Mouse (Mus musculus): ENCODE data around the gene Ell.

Gene Ell

GRCm38 (mm10) chr8:70539077-70539813, at the start of gene Ell:
TSS of gene Ell (plus strand) at chr8:70539457.
- DNase-seq = peak; percentile 98

- DNase-seq = no peak
Measured at GRCm38 (mm10) chr8:70489576-70489975, 49.7 kb upstream of the Ell start.

GRCm38 (mm10) chr8:70490061-70490879, 49.0 kb upstream of the Ell start:
- no peak for DNase-seq

DNA sequence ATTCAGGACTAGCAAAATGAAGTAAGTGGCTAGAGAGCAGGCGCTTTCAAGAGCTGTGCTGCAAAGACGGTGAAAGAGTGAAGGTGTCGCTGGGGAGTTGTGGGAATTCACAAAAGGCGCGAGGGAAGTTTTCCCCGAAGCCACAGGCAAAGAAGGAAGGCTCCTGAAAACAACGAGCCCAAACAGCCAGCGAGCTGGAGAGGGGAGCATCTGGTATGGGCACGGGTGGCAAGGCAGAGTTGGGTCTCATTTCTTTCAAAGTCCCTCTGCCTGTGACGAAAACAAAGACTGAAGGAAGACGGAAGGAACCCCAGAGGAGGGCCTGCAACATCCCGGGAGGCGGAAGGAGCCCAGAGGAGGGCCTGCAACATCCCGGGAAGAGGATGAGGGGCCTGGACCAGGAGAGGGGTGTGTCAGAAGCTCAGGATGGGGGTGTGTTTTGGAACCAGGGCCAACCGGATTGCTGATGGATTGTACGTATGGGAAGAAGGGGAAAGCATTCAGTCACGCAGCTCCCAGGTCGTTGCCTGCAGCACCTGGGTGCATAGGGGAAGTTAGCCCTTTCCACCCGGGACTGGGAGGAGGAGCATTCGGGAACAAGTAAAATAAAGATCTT, 48.3 kb upstream of the Ell start:
- no peak for DNase-seq

- no peak for DNase-seq
Measured at GRCm38 (mm10) chr8:70492664-70493640, 46.3 kb upstream of the Ell start, which contains the start of gene Crlf1. TSS of gene Crlf1 (plus strand) at chr8:70493158.

GRCm38 (mm10) chr8:70493692-70494415, 45.4 kb upstream of the Ell start:
- DNase-seq = no peak

DNA sequence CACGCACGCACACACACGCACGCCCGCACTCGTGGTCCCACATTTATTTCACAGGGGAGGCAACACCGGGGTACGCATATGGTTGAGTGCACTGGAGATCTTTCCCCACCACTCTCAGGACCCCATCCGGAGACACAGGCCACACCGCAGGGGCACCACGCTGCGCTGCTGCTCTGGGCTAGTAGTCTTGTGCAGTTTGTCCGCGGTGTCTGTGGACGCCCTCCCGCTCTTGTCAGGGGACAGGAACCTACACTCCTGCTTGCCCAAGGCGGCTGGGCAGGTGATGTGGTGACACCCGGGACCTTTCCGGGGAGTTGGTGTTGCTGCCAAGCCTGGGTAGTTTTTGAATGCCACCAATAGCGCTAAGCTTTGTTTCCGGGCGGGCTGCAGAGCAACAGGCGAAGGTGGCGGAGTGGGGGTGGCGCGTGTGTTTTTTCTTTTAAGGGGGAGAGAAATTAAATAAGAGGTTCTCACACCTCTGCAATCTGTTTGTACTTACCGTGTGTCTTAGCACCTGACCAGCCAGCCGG, 44.8 kb upstream of the Ell start:
- no peak for DNase-seq

DNA sequence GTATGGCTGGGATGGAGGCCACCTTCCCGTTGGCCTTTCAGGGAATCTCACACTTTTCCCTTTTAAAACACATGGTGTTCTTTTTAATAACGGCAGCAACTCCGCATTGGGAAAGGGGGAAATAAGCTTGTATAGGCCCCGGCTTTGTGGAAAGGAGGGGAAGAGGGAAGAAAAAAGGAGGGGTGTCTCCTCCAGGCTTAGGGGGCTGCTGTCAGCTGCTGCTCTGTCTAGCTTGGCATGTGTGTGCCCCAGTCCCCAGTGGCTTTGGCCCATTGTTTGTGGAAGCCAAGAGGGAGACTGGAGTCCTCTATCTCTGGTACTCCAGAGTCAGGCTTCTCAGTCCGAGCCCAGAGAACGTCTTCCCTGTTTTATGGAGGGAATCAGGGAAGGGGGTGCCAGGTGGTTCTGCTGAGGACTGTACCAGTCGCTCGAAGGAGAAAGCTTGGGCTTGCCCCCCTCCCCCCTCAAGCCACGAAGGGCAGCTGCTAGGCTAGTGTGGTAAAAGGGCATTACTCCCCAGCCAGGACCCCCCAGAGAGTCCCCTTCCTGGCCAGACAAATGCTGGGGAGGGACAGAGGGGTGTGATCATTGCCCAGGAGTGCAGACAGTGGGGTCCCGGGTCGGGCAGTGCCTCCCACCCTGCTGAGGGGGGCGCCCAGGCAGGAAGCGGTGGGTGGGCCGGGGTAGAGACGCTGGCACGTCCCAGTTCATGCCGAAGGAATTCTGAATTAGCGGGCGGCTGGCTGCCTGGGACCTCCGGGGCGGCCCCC, 44.1 kb upstream of the Ell start:
- DNase-seq = no peak

- no peak for DNase-seq
Measured at GRCm38 (mm10) chr8:70495771-70496062, 43.5 kb upstream of the Ell start.

- peak; percentile 69 for DNase-seq
Measured at GRCm38 (mm10) chr8:70500386-70501301, 38.6 kb upstream of the Ell start.

DNA sequence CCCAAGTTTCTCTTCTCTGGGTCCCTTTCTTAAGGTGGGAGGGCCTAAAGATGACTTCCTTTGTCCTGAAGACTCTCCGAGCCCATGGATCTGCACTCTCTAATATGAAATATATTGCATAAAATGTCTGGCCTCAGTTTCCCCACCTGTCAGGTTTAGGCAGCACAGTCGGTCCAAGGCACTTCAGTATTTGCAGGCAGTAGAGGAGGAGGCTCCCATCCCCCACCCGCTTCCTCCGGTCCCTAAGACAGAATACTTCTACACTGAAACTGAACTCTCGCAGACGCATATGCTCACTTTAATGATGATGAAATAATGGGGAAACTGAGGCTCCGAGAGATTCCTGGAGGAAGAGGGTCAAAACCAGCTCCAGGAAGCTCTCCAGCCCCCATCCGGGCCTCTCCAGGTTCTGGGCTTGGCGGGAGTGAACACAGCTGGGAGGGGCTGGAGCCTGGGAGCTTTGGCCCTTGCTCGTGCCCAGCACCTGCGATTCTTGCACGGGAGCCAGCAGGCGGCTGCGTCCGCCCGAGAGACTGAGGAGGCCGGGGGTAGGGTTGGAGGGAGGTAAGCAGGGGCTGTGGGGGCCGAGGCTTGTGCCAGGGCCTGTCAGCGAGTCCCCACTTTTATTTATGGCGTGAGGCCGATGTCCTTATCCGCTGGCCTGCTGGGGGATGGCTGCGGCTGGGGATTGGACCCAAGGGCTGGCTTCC, 37.3 kb upstream of the Ell start:
- DNase-seq = peak; percentile 58

DNA sequence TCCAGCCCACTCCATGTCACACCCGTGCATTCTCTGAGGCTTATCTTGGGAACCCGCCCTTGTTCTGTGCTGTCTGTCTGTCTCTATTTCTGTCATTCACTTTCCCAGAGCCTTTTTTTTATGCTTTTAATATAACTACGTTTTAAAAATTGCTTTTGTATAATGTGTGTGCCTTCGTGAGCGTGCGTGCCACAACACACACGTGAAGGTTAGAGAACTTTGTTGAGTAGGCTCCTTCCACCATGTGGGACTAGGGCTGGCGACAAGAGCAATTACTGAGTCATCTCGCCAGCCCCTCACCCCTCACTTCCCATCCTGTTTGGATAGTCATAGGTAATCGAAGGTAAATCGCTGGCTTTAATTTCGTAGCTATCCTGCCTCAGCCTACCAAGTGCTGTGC, 36.7 kb upstream of the Ell start:
- DNase-seq = no peak

GRCm38 (mm10) chr8:70503062-70503750, 36.1 kb upstream of the Ell start:
- peak; percentile 76 for DNase-seq

GRCm38 (mm10) chr8:70504291-70504716, 35.0 kb upstream of the Ell start:
- peak; percentile 62 for DNase-seq

DNA sequence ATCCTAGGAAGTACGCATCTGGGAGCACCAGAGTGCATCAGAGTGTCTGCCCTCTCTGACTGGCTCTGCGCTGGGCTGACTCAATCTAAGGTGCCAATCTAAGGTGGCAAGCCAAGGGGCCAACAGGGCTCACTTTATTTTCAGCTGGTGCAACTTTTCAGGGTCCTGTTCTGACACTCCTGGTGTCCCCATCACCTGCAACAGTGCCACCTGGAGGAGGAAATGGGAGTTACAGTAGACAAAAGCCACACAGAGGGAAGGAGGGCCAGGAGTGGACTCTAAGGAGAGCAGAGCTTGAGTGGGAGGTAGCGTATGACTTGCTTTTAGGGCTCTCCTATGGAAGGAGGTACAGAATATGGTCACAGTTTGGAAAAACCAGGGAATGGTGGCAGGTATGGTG, 34.4 kb upstream of the Ell start:
- DNase-seq = peak; percentile 89

DNA sequence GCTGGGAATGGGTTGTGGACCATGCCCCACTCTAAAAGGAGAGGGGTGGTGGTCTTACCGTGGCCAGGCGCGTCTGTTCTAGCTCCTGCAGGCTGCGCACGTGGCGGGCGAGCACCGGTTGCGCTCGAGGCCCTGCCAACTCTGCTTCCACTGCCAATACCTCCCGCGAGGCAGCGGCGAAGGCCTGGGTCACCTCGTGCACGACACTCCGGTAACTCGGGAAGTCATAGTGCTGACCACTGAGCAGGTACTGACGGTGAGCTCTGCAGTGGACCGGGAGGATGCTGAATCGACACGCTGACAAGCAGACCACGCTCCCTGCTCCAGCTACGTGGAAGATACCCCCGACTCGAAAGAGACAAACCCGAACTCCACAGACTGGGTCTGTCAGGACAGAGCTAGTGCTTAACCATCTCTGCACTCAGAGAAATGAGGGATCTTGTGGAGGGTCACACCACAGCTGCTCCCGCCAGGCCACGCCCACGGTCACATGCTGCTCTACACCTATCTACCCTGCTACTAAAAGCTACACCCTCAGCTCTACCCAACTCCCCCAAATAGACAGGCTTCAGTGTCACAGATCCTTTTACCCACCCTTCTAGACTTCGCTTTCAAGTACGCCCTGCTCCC, 33.4 kb upstream of the Ell start:
- no peak for DNase-seq

- peak; percentile 94 for DNase-seq
Measured at GRCm38 (mm10) chr8:70506328-70507026, 32.8 kb upstream of the Ell start, which contains the start of gene Rex1bd. TSS of gene Rex1bd (minus strand) at chr8:70506752.

Data from cerebellum, adult 8-10 months (tissue).